Mouse (Mus musculus) CH12.LX (cell line): ENCODE data around the gene Ppfia3. TPM values are rescaled to one million over a fixed set of nuclear protein-coding genes. Genes with fewer than 3 reads are reported as not detected.
A peak's percentile ranks its signal among the peaks of the same experiment; 100 is the strongest.

ENCODE experiments used
- DNase-seq: peaks from one replicate; pipeline ENCODE4 v3.0.0-alpha.2; 2013; ENCODE audit errors: extremely low read depth
- H3K27ac ChIP-seq: 2 replicates; pipeline ENCODE4 v1.5.1; 2012; ENCODE audit warnings: low read depth, mild to moderate bottlenecking, control low read depth, moderate library complexity; ENCODE audit not compliant: insufficient read depth
- H3K27me3 ChIP-seq: replicated peaks from 2 replicates; pipeline ENCODE3; 2012; ENCODE audit warnings: inconsistent platforms
- H3K36me3 ChIP-seq, 2 experiments: replicated peaks in 1 of 2; 2 replicates each; pipeline versions ENCODE3 to v1.6.1; 2012; ENCODE audit warnings: inconsistent platforms in 1 of 2, low read length in 1 of 2, mild to moderate bottlenecking in 1 of 2, mixed read lengths in 1 of 2, moderate library complexity in 1 of 2; ENCODE audit not compliant: control insufficient read depth in 1 of 2, insufficient read depth in 1 of 2
- H3K4me1 ChIP-seq, 2 experiments: 2 replicates each; pipeline ENCODE4 v1.6.1; 2012; ENCODE audit warnings: inconsistent platforms in 1 of 2, moderate library complexity in 1 of 2; ENCODE audit not compliant: insufficient read depth in 2 of 2, control insufficient read depth in 1 of 2
- H3K4me2 ChIP-seq: 2 replicates; pipeline ENCODE4 v1.6.1; 2012; ENCODE audit warnings: low read depth, mild to moderate bottlenecking, control low read depth; ENCODE audit not compliant: poor library complexity, insufficient read depth, severe bottlenecking
- H3K4me3 ChIP-seq, 3 experiments: fragments of 150-350 bp in 1 of 3; sonication (generic) in 1 of 3; replicated peaks in 1 of 3; 2 replicates each; pipeline versions ENCODE3 to v1.5.1; 2011 to 2012; ENCODE audit warnings: low read depth in 2 of 3, low read length in 2 of 3, mild to moderate bottlenecking in 2 of 3, moderate library complexity in 2 of 3, control low read depth in 1 of 3, improper control_type of control experiment in 1 of 3, inconsistent platforms in 1 of 3, mixed read lengths in 1 of 3; ENCODE audit not compliant: poor library complexity in 1 of 3
- H3K79me2 ChIP-seq: replicated peaks from 2 replicates; pipeline ENCODE4 v1.6.1; 2012; ENCODE audit warnings: mild to moderate bottlenecking, moderate library complexity; ENCODE audit not compliant: control insufficient read depth, poor library complexity, insufficient read depth, severe bottlenecking; ENCODE audit errors: extremely low read depth
- H3K9ac ChIP-seq: 2 replicates; pipeline ENCODE4 v1.6.1; 2012; ENCODE audit warnings: low read depth, mild to moderate bottlenecking, control low read depth, moderate library complexity; ENCODE audit not compliant: insufficient read depth
- H3K9me3 ChIP-seq: replicated peaks from 2 replicates; pipeline ENCODE3; 2012; ENCODE audit warnings: low read length, inconsistent platforms, mixed read lengths
- CTCF ChIP-seq, 2 experiments: IDR thresholded peaks in 1 of 2; conservative IDR thresholded peaks in 1 of 2; 2 replicates each; pipeline ENCODE4 v1.5.1; 2011 to 2012; ENCODE audit warnings: low read depth in 2 of 2, low read length in 2 of 2, improper control_type of control experiment in 1 of 2, inconsistent platforms in 1 of 2, mild to moderate bottlenecking in 1 of 2, moderate library complexity in 1 of 2
- IRF4 ChIP-seq: IDR thresholded peaks from 2 replicates; pipeline ENCODE4 v1.6.1; 2014; ENCODE audit warnings: low read depth, mild to moderate bottlenecking, inconsistent platforms, low read length, improper control_type of control experiment
- MAZ ChIP-seq: IDR thresholded peaks from 2 replicates; pipeline ENCODE4 v1.6.1; 2012; ENCODE audit warnings: low read depth, mild to moderate bottlenecking, inconsistent platforms, low read length, improper control_type of control experiment, moderate library complexity
- NELFE ChIP-seq: IDR thresholded peaks from 2 replicates; pipeline ENCODE4 v1.6.1; 2011; ENCODE audit warnings: low read depth, low read length, improper control_type of control experiment
- POLR2A ChIP-seq: IDR thresholded peaks from 2 replicates; pipeline ENCODE4 v1.6.1; 2011; ENCODE audit warnings: low read depth, mild to moderate bottlenecking, improper control_type of control experiment, low read length
- RAD21 ChIP-seq: IDR thresholded peaks from 2 replicates; pipeline ENCODE4 v1.6.1; 2011; ENCODE audit warnings: low read depth, mild to moderate bottlenecking, low read length, improper control_type of control experiment, moderate library complexity
- RCOR1 ChIP-seq: conservative IDR thresholded peaks from 2 replicates; pipeline ENCODE4 v1.6.1; 2012; ENCODE audit warnings: low read depth, mild to moderate bottlenecking, inconsistent platforms, low read length, improper control_type of control experiment
- SMC3 ChIP-seq: IDR thresholded peaks from 2 replicates; pipeline ENCODE4 v1.6.1; 2011; ENCODE audit warnings: low read depth, low read length, improper control_type of control experiment
- TBP ChIP-seq: conservative IDR thresholded peaks from 2 replicates; pipeline ENCODE4 v1.6.1; 2011; ENCODE audit warnings: low read depth, low read length, improper control_type of control experiment
- USF2 ChIP-seq: conservative IDR thresholded peaks from 2 replicates; pipeline ENCODE4 v1.6.1; 2011; ENCODE audit warnings: low read depth, low read length, improper control_type of control experiment
- ZNF384 ChIP-seq: IDR thresholded peaks from 2 replicates; pipeline ENCODE4 v1.6.1; 2012; ENCODE audit warnings: low read depth, low read length, improper control_type of control experiment, inconsistent platforms
- dilution Hi-C: fragments of 300-500 bp; cut with MboI; formaldehyde crosslinking; loops from 2 replicates; pipeline ENCODE4 v1.14.3; 2020; ENCODE audit warnings: low sequenced_read_pairs; ENCODE audit not compliant: extremely low pct_unique_long_range_greater_than_20kb, extremely low pct_ligation_motif_present
- in situ Hi-C: fragments of 300-500 bp; cut with MboI; formaldehyde crosslinking; loops from 3 replicates; pipeline ENCODE4 v1.14.3; 2019; ENCODE audit warnings: low sequenced_read_pairs, low pct_ligation_motif_present, low pct_unique_long_range_greater_than_20kb, mixed read lengths
- polyA plus RNA-seq: library from polyadenylated mRNA; unstranded; fragments of >175 nt; gene quantifications from 2 replicates; pipeline ENCODE4 v1.2.1, GENCODE M21; 2012; ENCODE audit warnings: low read depth; ENCODE audit not compliant: insufficient read length
- total RNA-seq, 2 experiments: library from RNA; depleted of rRNA; stranded (reverse); fragments of 300-350 nt in 1 of 2; fragments of >200 nt in 1 of 2; gene quantifications; 2 replicates each; pipeline ENCODE4 v1.2.3; 2012 to 2014

Ppfia3 gene
- total and polyA plus RNA-seq, 3 experiments: 0.21 to 1.9 (median 0.61) TPM

GRCm38 (mm10) chr7:45405091-45406075 lies 38.6 kb upstream of the Ppfia3 start, which contains the start of gene Kcna7:
Gene Kcna7, plus strand, starts transcription at chr7:45405653.
- Histone ChIP-seq H3K36me3 (peaks cover 0 to 4% of the 10 kb centered on the region in 2 experiments), H3K4me3 (peak within 1 kb of the TSS; percentile 46 to 68 (median 51)), H3K9ac (peak within 1 kb of the TSS; percentile 48), H3K9me3 (peaks cover 12% of the 10 kb centered on the region), H3K27me3 (peaks cover 52% of the 10 kb centered on the region), H3K79me2 (no peaks in the 10 kb centered on the region), H3K4me2 (peak within 1 kb of the TSS; percentile 90), H3K27ac (peak within 1 kb of the TSS; percentile 47), H3K4me1 (peaks cover 0 to 11% of the 10 kb centered on the region in 2 experiments; a peak in 2 of 4 replicates)
- dilution Hi-C loops (no loop called here), in situ Hi-C loops (no loop called here)
- peak; percentile 56 for DNase-seq
- 0 out of 2 replicates have a peak, but pooled peaks have one; percentile 60 for TF ChIP-seq TBP
- TF ChIP-seq CTCF (conservative IDR thresholded peaks at IDR 0.05 in 1 of 2, IDR thresholded peaks at IDR 0.05 in 1 of 2; ENCODE audit: low read depth in 2 of 2, low read length in 2 of 2): peak; percentile 45 to 78
- no peak for TF ChIP-seq ZNF384
- TF ChIP-seq NELFE: peak; percentile 45; the same call in 1 of the 2 replicates
- peak; percentile 71 for TF ChIP-seq POLR2A
- peak; percentile 33; the same call in 1 of the 2 replicates for TF ChIP-seq IRF4
- no peak for TF ChIP-seq MAZ
- TF ChIP-seq SMC3: peak; percentile 49
- TF ChIP-seq RAD21: peak; percentile 29

GRCm38 (mm10) chr7:45403532-45404261 lies 36.9 kb upstream of the Ppfia3 start:
- dilution Hi-C loops: no loop called here
- H3K27me3 ChIP-seq: peaks cover 36% of the 10 kb centered on the region
- H3K9ac ChIP-seq: no peak overlapping the region
- no peak overlapping the region for H3K4me3 ChIP-seq
- H3K27ac ChIP-seq: no peak overlapping the region
- peak; percentile 75 for DNase-seq
- TF ChIP-seq CTCF (conservative IDR thresholded peaks at IDR 0.05 in 1 of 2, IDR thresholded peaks at IDR 0.05 in 1 of 2; ENCODE audit: low read depth in 2 of 2, low read length in 2 of 2) (peak; percentile 27 to 86; a peak in 2 of 4 replicates), RAD21 (peak; percentile 28), RCOR1 (no peak), TBP (peak; percentile 55), ZNF384 (no peak), USF2 (no peak), SMC3 (peak; percentile 41)
- TF ChIP-seq, all 38 proteins: peak for 4
- Histone ChIP-seq H3K4me2 (no peak overlapping the region), H3K9me3 (peaks cover 12% of the 10 kb centered on the region), H3K4me1 (peaks cover 0 to 9% of the 10 kb centered on the region in 2 experiments; a peak in 2 of 4 replicates), H3K36me3 (no peaks in the 10 kb centered on the region), H3K79me2 (no peaks in the 10 kb centered on the region)
- in situ Hi-C loops: no loop called here
